Mouse (Mus musculus): ENCODE measurements at regions not wholly inside any gene's neighbourhood (a gene's known extent, or its start where the extent isn't known, plus 50 kb on each side); places are given as distances from the start of the nearest gene placed in this dataset.

- TF ChIP-seq CTCF (IDR thresholded peaks at IDR 0.05; ENCODE audit: extremely low read depth, insufficient read depth, insufficient read length, insufficient replicate concordance) (no peak), POLR2A (IDR thresholded peaks at IDR 0.05; ENCODE audit: low read depth, low read length) (no peak)
These were observed 54.9 kb upstream of the Shb start for GRCm38 (mm10) chr4:45587202-45587601.
